Mouse (Mus musculus): ENCODE results near the gene Gm49450.

DNA sequence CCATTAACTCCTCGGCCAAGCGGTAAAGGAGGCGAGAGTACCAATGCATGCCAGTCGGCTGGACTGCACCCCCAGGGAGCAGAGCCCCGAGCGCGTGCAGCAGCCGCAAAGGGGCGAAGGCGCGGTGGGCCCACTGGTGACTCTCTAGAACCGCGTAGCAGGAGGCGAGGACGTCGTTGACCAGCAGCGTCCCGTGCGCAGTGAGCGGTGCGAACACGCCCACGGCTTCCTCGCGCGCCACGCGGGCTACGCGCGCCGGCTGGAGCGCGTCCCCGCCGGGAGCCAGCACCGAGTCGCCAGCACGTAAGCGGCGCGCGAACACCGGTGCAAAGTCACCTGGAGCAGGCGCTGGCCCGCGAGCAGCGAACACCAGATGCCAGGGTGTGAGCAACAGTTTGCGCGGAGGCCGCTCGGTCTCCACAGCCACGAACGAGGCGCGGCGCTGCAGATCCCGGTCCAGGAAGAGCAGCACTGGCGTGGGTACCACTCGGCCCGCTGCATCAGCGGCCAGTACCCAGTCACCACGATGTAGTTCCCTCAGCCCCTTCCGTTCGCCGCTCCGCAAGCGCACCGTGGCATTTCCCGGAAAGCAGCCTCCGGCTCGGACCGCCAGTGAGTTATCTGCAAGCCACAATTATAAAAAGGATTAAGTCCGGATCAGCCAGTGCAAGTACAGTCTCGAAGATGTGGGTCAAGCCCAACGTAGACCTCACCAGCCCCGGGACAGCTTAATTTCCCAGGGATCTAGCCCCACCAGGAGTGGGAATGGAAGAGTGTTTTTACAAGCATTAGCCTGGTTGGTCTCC lies 59.2 kb downstream of the Gm49450 start, which contains the start of gene Rhebl1:
- TF ChIP-seq CTCF (IDR thresholded peaks at IDR 0.05; ENCODE audit: extremely low read depth, insufficient read depth, low read length) (no peak), POLR2A (IDR thresholded peaks at IDR 0.05; ENCODE audit: extremely low read depth, insufficient read depth, low read length) (no peak)
